Mouse (Mus musculus): ENCODE results near the gene Clec3b. TPM values are rescaled to one million over a fixed set of nuclear protein-coding genes. Genes with fewer than 3 reads are reported as not detected.
A peak's percentile ranks its signal among the peaks of the same experiment; 100 is the strongest.

Gene Clec3b
- polyA plus RNA-seq, 1 experiment from 2014 or later, result not detected

GRCm38 (mm10) chr9:123159330-123159729 lies 8.6 kb downstream of the Clec3b start:
- peak; percentile 66 for DNase-seq (ENCODE audit: low spot score)
- 65% methylated on average over 7 of the region's 7 CpGs for WGBS
- H3K9me3 ChIP-seq, result no peaks in the 10 kb centered on the region

DNA sequence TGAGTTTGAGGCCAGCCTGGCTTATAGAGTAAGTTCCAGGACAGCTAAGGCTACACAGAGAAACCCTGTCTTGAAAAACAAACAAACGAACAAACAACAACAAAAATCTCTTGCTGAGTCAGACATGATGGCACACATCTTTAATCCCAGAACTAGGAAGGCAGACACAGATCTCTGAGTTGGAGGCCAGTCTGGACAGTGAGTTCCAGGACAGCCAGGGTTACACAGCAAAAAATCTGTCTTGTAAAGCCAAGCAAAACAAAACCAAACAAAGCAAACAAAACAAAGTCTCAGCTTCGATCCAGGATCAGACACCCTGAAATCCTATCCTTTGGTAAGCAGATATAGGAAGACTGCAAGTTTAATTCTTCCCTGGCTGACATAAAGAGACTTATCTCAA lies 11.0 kb downstream of the Clec3b start:
- Histone ChIP-seq H3K4me1 (peaks cover 9% of the 10 kb centered on the region), H3K4me3 (no peak overlapping the region), H3K27ac (replicated peaks) (no peak overlapping the region; the same call in 1 of the 2 replicates), H3K36me3 (replicated peaks) (no peaks in the 10 kb centered on the region), H3K9me3 (no peaks in the 10 kb centered on the region), H3K27me3 (replicated peaks; ENCODE audit: low read depth, poor library complexity, severe bottlenecking) (peaks cover 5% of the 10 kb centered on the region)
- no peak for DNase-seq (ENCODE audit: low spot score)
- 67% methylated on average over 2 of the region's 2 CpGs for WGBS

More at GRCm38 (mm10) chr9:123159330-123159729, 8.6 kb downstream of the Clec3b start:
- H3K4me1 ChIP-seq, result peaks cover 12% of the 10 kb centered on the region
- H3K27me3 ChIP-seq (replicated peaks; ENCODE audit: low read depth, poor library complexity, severe bottlenecking), result peaks cover 12% of the 10 kb centered on the region
- H3K27ac ChIP-seq (replicated peaks), result no peak overlapping the region
- H3K4me3 ChIP-seq, result no peak overlapping the region
- no peaks in the 10 kb centered on the region for H3K36me3 ChIP-seq (replicated peaks)

- DNase-seq (ENCODE audit: low spot score), result no peak
- H3K4me1 ChIP-seq, result peaks cover 5% of the 10 kb centered on the region
- H3K4me3 ChIP-seq, result no peak overlapping the region
- no peaks in the 10 kb centered on the region; the same call in 1 of the 2 replicates for H3K27me3 ChIP-seq (replicated peaks; ENCODE audit: low read depth, poor library complexity, severe bottlenecking)
- no peaks in the 10 kb centered on the region for H3K36me3 ChIP-seq (replicated peaks)
- WGBS, result 79% methylated on average over 4 of the region's 4 CpGs
- no peaks in the 10 kb centered on the region for H3K9me3 ChIP-seq
- no peak overlapping the region for H3K27ac ChIP-seq (replicated peaks)
These were observed 12.4 kb downstream of the Clec3b start for GRCm38 (mm10) chr9:123162985-123163694.

GRCm38 (mm10) chr9:123165781-123166443 lies 15.2 kb downstream of the Clec3b start:
- Histone ChIP-seq H3K36me3 (replicated peaks) (no peaks in the 10 kb centered on the region), H3K27me3 (replicated peaks; ENCODE audit: low read depth, poor library complexity, severe bottlenecking) (no peaks in the 10 kb centered on the region), H3K4me1 (peaks cover 5% of the 10 kb centered on the region), H3K4me3 (no peak overlapping the region), H3K27ac (replicated peaks) (no peak overlapping the region), H3K9me3 (no peaks in the 10 kb centered on the region)
- WGBS, result 88% methylated on average over 3 of the region's 3 CpGs
- DNase-seq (ENCODE audit: low spot score), result no peak

DNA sequence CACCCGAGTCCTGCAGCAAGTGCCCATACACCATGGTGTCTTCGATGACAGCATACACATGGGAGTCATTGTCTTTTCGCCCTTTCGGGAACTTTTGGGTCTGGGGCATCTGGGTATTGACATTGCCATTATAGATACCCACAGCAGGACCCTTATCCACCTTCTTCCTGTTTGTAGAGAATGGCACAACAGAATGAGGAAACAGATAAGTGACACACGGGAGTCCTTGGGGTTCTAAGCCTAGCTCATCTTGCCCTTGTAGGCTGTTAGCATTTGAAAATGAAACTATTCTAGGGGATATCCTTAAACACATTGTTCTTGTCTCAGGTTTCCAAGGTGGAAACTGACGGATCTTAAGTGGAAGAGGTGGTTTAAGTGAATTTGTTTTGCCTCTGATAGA lies 23.0 kb downstream of the Clec3b start:
- no peak overlapping the region for H3K27ac ChIP-seq (replicated peaks)
- WGBS, result 88% methylated on average over 6 of the region's 6 CpGs

GRCm38 (mm10) chr9:123174356-123174755 lies 23.6 kb downstream of the Clec3b start:
- no peak overlapping the region for H3K4me3 ChIP-seq
- no peak overlapping the region for H3K27ac ChIP-seq (replicated peaks)
- H3K36me3 ChIP-seq (replicated peaks), result peaks cover 5% of the 10 kb centered on the region
- DNase-seq (ENCODE audit: low spot score), result no peak
- 67% methylated on average over 4 of the region's 4 CpGs for WGBS
- no peaks in the 10 kb centered on the region for H3K27me3 ChIP-seq (replicated peaks; ENCODE audit: low read depth, poor library complexity, severe bottlenecking)
- peaks cover 4% of the 10 kb centered on the region; the same call in 1 of the 2 replicates for H3K4me1 ChIP-seq
- no peaks in the 10 kb centered on the region for H3K9me3 ChIP-seq

More for the DNA sequence above, 23.0 kb downstream of the Clec3b start:
- DNase-seq (ENCODE audit: low spot score), result no peak
- Histone ChIP-seq H3K27me3 (replicated peaks; ENCODE audit: low read depth, poor library complexity, severe bottlenecking) (no peaks in the 10 kb centered on the region), H3K36me3 (replicated peaks) (peaks cover 5% of the 10 kb centered on the region), H3K9me3 (no peaks in the 10 kb centered on the region), H3K4me3 (no peak overlapping the region), H3K4me1 (peaks cover 4% of the 10 kb centered on the region; the same call in 1 of the 2 replicates)

DNA sequence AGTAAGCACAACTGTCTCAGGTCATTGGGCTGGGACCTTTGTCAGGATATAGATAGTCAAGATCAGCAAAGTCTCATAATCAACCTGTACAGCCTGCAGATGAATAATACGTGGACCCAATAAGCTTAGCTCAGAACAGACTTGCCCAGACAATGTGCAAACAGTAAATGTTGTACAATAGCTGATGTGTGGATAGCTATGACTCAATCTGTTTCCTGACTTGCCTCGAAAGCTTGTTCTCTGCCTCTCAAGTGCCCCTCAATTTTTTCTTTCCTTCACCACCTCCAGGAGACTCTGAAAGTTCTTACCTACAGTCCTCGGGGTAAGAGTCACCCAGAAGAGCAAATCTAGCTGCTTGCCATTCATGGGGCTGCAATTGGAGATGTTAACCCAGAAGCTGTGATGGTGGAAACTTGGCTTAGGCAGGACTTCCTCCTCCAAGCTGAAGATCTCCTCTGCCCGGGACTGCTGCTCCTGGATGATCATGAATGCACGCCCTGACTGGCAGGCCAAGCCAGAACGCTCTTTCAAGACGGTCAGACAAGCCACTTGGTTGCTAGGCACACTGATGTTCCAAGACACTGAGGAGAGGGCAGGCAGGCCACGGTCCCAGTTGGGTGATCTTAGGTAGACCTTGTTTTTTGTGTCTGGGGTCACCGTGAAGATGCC lies 26.8 kb downstream of the Clec3b start:
- no peak for DNase-seq (ENCODE audit: low spot score)
- Histone ChIP-seq H3K9me3 (no peaks in the 10 kb centered on the region), H3K36me3 (replicated peaks) (peaks cover 5% of the 10 kb centered on the region), H3K27me3 (replicated peaks; ENCODE audit: low read depth, poor library complexity, severe bottlenecking) (no peaks in the 10 kb centered on the region), H3K4me1 (peaks cover 4% of the 10 kb centered on the region; the same call in 1 of the 2 replicates), H3K27ac (replicated peaks) (no peak overlapping the region), H3K4me3 (no peak overlapping the region)
- 89% methylated on average over 9 of the region's 9 CpGs for WGBS

GRCm38 (mm10) chr9:123180003-123180402 lies 29.3 kb downstream of the Clec3b start:
- no peaks in the 10 kb centered on the region for H3K27me3 ChIP-seq (replicated peaks; ENCODE audit: low read depth, poor library complexity, severe bottlenecking)
- no peaks in the 10 kb centered on the region; the same call in 1 of the 2 replicates for H3K4me1 ChIP-seq

DNA sequence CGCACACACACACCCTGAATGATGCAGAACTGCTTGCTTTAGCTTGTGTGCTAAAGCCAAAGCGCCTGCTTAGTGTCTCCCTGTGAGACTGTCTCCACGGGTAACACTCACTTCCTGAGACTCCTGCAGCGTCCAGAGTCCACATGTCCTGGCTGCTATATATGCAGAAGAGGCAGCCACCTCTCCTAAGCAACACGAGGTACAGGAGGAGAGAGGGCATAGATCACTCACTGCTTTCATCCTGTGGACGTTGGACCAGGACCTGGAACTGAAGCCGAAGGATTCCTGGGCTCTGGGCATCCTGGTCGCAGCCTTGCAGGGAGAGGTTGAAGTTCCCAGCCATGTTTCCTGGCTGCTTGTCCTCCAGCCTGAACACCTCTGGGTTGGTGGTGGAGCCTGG lies 32.5 kb downstream of the Clec3b start:
- DNase-seq (ENCODE audit: low spot score), result no peak
- Histone ChIP-seq H3K9me3 (no peaks in the 10 kb centered on the region), H3K27me3 (replicated peaks; ENCODE audit: low read depth, poor library complexity, severe bottlenecking) (no peaks in the 10 kb centered on the region), H3K27ac (replicated peaks) (no peak overlapping the region), H3K4me1 (peaks cover 4% of the 10 kb centered on the region; the same call in 1 of the 2 replicates), H3K36me3 (replicated peaks) (no peaks in the 10 kb centered on the region), H3K4me3 (no peak overlapping the region)
- 79% methylated on average over 8 of the region's 8 CpGs for WGBS

More at GRCm38 (mm10) chr9:123180003-123180402, 29.3 kb downstream of the Clec3b start:
- DNase-seq (ENCODE audit: low spot score), result no peak
- Histone ChIP-seq H3K4me3 (no peak overlapping the region), H3K9me3 (no peaks in the 10 kb centered on the region), H3K27ac (replicated peaks) (no peak overlapping the region), H3K36me3 (replicated peaks) (peaks cover 5% of the 10 kb centered on the region)
- WGBS, result 89% methylated on average over 6 of the region's 6 CpGs

GRCm38 (mm10) chr9:123185546-123185945 lies 34.8 kb downstream of the Clec3b start:
- Histone ChIP-seq H3K27ac (replicated peaks) (no peak overlapping the region), H3K4me1 (peaks cover 4% of the 10 kb centered on the region; the same call in 1 of the 2 replicates), H3K4me3 (no peak overlapping the region), H3K36me3 (replicated peaks) (no peaks in the 10 kb centered on the region), H3K9me3 (0 out of 2 replicates have a peak, but pooled peaks cover 2% of the 10 kb centered on the region), H3K27me3 (replicated peaks; ENCODE audit: low read depth, poor library complexity, severe bottlenecking) (no peaks in the 10 kb centered on the region)
- DNase-seq (ENCODE audit: low spot score), result no peak
- WGBS, result 71% methylated on average over 2 of the region's 2 CpGs

- Histone ChIP-seq H3K9me3 (0 out of 2 replicates have a peak, but pooled peaks cover 3% of the 10 kb centered on the region), H3K4me1 (peaks cover 4% of the 10 kb centered on the region; the same call in 1 of the 2 replicates), H3K27ac (replicated peaks) (no peak overlapping the region), H3K27me3 (replicated peaks; ENCODE audit: low read depth, poor library complexity, severe bottlenecking) (no peaks in the 10 kb centered on the region), H3K36me3 (replicated peaks) (no peaks in the 10 kb centered on the region), H3K4me3 (no peak overlapping the region)
- no peak for DNase-seq (ENCODE audit: low spot score)
- 89% methylated on average over 5 of the region's 5 CpGs for WGBS
These were observed 35.4 kb downstream of the Clec3b start for GRCm38 (mm10) chr9:123186151-123186550.

GRCm38 (mm10) chr9:123187589-123187988 lies 36.8 kb downstream of the Clec3b start:
- Histone ChIP-seq H3K4me1 (peaks cover 4% of the 10 kb centered on the region; the same call in 1 of the 2 replicates), H3K4me3 (no peak overlapping the region), H3K9me3 (0 out of 2 replicates have a peak, but pooled peaks cover 3% of the 10 kb centered on the region), H3K27me3 (replicated peaks; ENCODE audit: low read depth, poor library complexity, severe bottlenecking) (no peaks in the 10 kb centered on the region), H3K36me3 (replicated peaks) (no peaks in the 10 kb centered on the region), H3K27ac (replicated peaks) (no peak overlapping the region)
- no peak for DNase-seq (ENCODE audit: low spot score)
- WGBS, result 96% methylated on average over 5 of the region's 5 CpGs

Measured in embryonic facial prominence, embryonic 10.5 days (tissue).